Mouse (Mus musculus): ENCODE results near the gene Clec4n. TPM values are rescaled to one million over a fixed set of nuclear protein-coding genes. Genes with fewer than 3 reads are reported as not detected.
"Not testable (repeated sequence)": the region's sequence is repeated elsewhere in the genome, so short reads cannot be mapped to it uniquely, and the experiment has no call there.

Gene Clec4n
- polyA plus RNA-seq, 1 experiment: 14.2 TPM

DNA sequence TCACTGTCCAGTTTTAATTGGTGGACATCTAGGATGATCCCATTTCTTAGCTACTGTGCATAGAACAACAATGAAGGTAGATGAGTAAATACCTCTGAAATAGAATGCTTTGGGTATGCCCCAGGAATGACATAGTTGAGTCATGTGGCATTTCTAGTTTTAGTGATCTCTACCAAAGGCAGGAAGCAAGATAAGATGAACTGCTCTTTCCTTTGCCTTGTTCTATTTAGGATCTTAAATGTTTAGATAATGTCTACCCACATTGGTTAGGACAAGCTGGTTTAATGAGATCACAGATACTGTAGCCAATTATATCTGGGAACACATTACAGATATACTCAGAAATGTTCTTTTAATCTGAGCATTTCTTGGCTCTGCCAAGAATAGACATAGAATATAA, 7.9 kb downstream of the Clec4n start:
- Histone ChIP-seq H3K4me3 (ENCODE audit: control insufficient read depth, insufficient read depth, low read length) (no peak overlapping the region), H3K36me3 (ENCODE audit: control insufficient read depth, insufficient read depth, low read length) (no peaks in the 10 kb centered on the region), H3K4me1 (replicated peaks; ENCODE audit: control insufficient read depth, insufficient read depth, low read length) (no peaks in the 10 kb centered on the region), H3K27me3 (ENCODE audit: control insufficient read depth, insufficient read depth, low read length) (no peaks in the 10 kb centered on the region), H3K27ac (ENCODE audit: control insufficient read depth, insufficient read depth, low read length) (no peak overlapping the region)
- TF ChIP-seq POLR2A (IDR thresholded peaks at IDR 0.05; ENCODE audit: control insufficient read depth, extremely low read depth, insufficient read depth, low read length, poor library complexity) (no peak), CTCF (IDR thresholded peaks at IDR 0.05; ENCODE audit: borderline replicate concordance, control insufficient read depth, extremely low read depth, insufficient read depth, low read length, poor library complexity) (no peak)
- no peak for DNase-seq

DNA sequence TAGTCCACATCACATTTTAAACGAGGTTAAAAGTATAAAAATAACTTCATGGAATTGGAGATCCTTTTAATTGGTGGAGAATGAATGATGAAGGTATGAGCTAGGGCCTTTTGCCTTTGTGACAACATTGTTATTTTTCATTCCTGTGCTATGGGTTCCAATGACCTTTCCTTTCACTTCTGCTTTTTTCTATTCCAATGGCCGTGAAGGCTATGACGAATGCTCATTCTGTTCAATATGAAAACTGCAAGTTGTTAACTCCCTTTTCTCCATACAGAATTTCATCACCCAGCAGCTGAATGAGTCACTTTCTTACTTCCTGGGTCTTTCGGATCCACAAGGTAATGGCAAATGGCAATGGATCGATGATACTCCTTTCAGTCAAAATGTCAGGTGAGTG, 14.6 kb downstream of the Clec4n start:
- H3K4me1 ChIP-seq (replicated peaks; ENCODE audit: control insufficient read depth, insufficient read depth, low read length): no peaks in the 10 kb centered on the region
- no peak for TF ChIP-seq CTCF (IDR thresholded peaks at IDR 0.05; ENCODE audit: borderline replicate concordance, control insufficient read depth, extremely low read depth, insufficient read depth, low read length, poor library complexity)
- TF ChIP-seq POLR2A (IDR thresholded peaks at IDR 0.05; ENCODE audit: control insufficient read depth, extremely low read depth, insufficient read depth, low read length, poor library complexity): no peak
- no peak for DNase-seq
- no peak overlapping the region for H3K27ac ChIP-seq (ENCODE audit: control insufficient read depth, insufficient read depth, low read length)
- 85% methylated on average over 5 of the region's 5 CpGs for WGBS
- no peak overlapping the region for H3K4me3 ChIP-seq (ENCODE audit: control insufficient read depth, insufficient read depth, low read length)
- H3K36me3 ChIP-seq (ENCODE audit: control insufficient read depth, insufficient read depth, low read length): no peaks in the 10 kb centered on the region
- H3K27me3 ChIP-seq (ENCODE audit: control insufficient read depth, insufficient read depth, low read length): no peaks in the 10 kb centered on the region

DNA sequence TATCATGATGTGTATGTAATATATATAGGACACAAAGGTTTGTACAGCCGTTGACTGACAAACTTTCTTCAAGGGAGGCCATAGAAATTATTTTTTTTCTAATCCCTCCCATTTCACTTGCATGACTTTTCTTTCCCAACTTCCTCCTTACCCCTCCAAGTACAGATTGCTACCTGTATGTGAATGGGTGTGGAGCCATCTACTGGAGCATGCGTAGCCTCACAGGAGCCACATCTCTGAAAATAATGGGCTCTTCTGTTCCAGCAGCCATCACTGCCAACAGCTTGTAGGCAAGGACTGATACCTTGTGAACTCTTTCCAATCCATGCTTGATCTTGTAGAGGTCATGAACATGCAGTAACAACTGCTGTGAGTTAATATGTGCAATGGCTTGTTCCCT, 19.2 kb downstream of the Clec4n start:
- not testable (repeated sequence) for H3K27me3 ChIP-seq (ENCODE audit: control insufficient read depth, insufficient read depth, low read length); H3K36me3 ChIP-seq (ENCODE audit: control insufficient read depth, insufficient read depth, low read length); H3K27ac ChIP-seq (ENCODE audit: control insufficient read depth, insufficient read depth, low read length); DNase-seq; H3K4me3 ChIP-seq (ENCODE audit: control insufficient read depth, insufficient read depth, low read length); H3K4me1 ChIP-seq (replicated peaks; ENCODE audit: control insufficient read depth, insufficient read depth, low read length)
- WGBS: 46% methylated on average over 2 of the region's 2 CpGs

DNA sequence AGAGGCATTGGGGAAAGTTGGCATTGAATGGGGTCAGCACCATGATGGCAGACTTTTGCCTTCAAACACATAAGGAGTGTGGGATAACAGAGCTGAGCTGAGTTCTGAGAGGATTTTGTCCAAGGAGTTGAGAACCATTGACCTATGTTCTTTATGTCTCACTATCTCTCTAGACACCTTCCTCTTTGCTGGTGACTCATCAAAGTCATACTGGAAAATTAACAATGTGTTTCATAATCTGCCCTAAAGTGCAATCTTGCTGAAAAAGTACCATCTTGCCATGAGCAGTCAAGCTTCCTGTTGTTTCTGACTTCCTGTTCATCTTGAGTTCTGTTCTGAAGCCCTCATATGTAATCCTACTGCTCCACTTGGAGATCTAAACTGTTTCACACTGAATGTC, 23.1 kb downstream of the Clec4n start:
- H3K27me3 ChIP-seq (ENCODE audit: control insufficient read depth, insufficient read depth, low read length): no peaks in the 10 kb centered on the region
- H3K36me3 ChIP-seq (ENCODE audit: control insufficient read depth, insufficient read depth, low read length): no peaks in the 10 kb centered on the region
- TF ChIP-seq CTCF (IDR thresholded peaks at IDR 0.05; ENCODE audit: borderline replicate concordance, control insufficient read depth, extremely low read depth, insufficient read depth, low read length, poor library complexity) (no peak), POLR2A (IDR thresholded peaks at IDR 0.05; ENCODE audit: control insufficient read depth, extremely low read depth, insufficient read depth, low read length, poor library complexity) (no peak)
- H3K27ac ChIP-seq (ENCODE audit: control insufficient read depth, insufficient read depth, low read length): no peak overlapping the region
- no peak overlapping the region for H3K4me3 ChIP-seq (ENCODE audit: control insufficient read depth, insufficient read depth, low read length)
- no peaks in the 10 kb centered on the region for H3K4me1 ChIP-seq (replicated peaks; ENCODE audit: control insufficient read depth, insufficient read depth, low read length)
- no peak for DNase-seq

DNA sequence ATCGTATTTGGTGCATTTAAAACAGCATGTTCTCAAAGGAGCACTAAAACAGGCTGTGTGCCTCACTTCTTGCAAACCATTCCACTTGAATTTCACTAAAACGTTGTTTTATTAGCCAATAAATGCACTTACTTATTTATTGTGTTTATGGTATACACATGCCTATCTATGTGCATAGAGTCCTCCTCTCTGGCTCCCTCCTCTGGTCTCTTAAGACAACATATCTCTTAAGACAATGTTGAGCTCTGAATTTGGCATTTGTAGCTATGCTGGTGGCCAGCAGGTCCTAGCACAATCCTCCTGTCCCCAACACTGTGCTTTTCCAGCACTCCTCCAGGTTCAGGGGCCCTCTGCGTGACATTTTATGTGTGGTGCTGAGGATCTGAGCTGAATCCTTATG, 29.3 kb downstream of the Clec4n start:
- TF ChIP-seq CTCF (IDR thresholded peaks at IDR 0.05; ENCODE audit: borderline replicate concordance, control insufficient read depth, extremely low read depth, insufficient read depth, low read length, poor library complexity): no peak
- TF ChIP-seq POLR2A (IDR thresholded peaks at IDR 0.05; ENCODE audit: control insufficient read depth, extremely low read depth, insufficient read depth, low read length, poor library complexity): no peak
- 89% methylated on average over 3 of the region's 3 CpGs for WGBS
- Histone ChIP-seq H3K27ac (ENCODE audit: control insufficient read depth, insufficient read depth, low read length) (no peak overlapping the region), H3K27me3 (ENCODE audit: control insufficient read depth, insufficient read depth, low read length) (no peaks in the 10 kb centered on the region), H3K4me1 (replicated peaks; ENCODE audit: control insufficient read depth, insufficient read depth, low read length) (no peaks in the 10 kb centered on the region), H3K4me3 (ENCODE audit: control insufficient read depth, insufficient read depth, low read length) (no peak overlapping the region), H3K36me3 (ENCODE audit: control insufficient read depth, insufficient read depth, low read length) (no peaks in the 10 kb centered on the region)
- no peak for DNase-seq

DNA sequence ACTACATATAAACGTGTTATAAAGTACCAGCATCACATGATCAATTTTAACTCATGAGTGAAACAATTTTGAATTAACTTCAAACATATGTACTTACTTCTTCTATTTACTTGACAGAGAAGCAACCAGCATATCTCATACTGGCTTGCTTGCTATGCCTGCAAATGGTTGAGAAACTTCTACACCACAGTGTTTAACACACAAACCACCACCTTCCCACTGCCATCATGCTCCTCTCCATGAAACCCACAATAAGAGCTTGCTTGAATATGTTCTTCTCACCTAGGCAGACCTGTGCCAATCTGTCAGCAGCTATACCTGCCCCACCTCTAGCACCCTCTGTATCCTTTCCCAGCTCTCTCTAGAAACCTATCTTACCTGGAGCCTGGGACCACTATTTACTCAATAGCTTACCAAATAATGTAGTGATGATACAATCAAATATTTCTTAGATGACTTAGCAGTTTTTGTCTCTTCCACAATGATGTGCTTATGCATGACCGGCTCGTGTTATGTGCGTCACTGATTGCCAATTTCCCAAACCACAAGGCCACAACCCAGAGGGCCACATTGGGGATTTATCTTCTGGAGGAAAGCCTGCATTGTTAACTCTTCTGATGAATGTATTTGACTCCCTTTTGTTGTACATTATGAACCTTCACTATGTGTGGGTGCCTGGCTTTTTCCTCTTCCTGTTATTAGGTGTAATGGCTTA, 30.4 kb downstream of the Clec4n start:
- no peak for DNase-seq
- Histone ChIP-seq H3K27me3 (ENCODE audit: control insufficient read depth, insufficient read depth, low read length) (no peaks in the 10 kb centered on the region), H3K4me1 (replicated peaks; ENCODE audit: control insufficient read depth, insufficient read depth, low read length) (no peaks in the 10 kb centered on the region), H3K36me3 (ENCODE audit: control insufficient read depth, insufficient read depth, low read length) (no peaks in the 10 kb centered on the region), H3K27ac (ENCODE audit: control insufficient read depth, insufficient read depth, low read length) (no peak overlapping the region), H3K4me3 (ENCODE audit: control insufficient read depth, insufficient read depth, low read length) (no peak overlapping the region)
- TF ChIP-seq POLR2A (IDR thresholded peaks at IDR 0.05; ENCODE audit: control insufficient read depth, extremely low read depth, insufficient read depth, low read length, poor library complexity) (no peak), CTCF (IDR thresholded peaks at IDR 0.05; ENCODE audit: borderline replicate concordance, control insufficient read depth, extremely low read depth, insufficient read depth, low read length, poor library complexity) (no peak)
- WGBS: 52% methylated on average over 4 of the region's 4 CpGs

DNA sequence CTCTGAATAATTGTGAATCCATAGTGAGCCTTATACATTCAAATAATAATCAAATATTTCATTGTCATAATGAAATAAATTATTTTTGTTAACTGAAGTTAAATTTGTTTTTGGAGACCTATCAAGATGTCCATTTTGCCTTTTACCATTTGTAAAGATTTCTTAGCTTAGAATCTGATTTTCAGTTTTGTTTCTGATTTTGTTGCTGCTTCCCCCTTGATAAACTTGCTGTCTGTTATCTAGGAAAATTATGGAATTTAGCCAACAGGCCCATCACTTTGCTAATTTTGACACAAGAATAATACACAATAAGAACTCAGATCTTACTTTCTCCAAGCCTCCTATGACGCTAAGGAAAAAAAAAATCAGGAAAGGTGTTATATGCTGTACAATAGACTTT, 31.2 kb downstream of the Clec4n start:
- Histone ChIP-seq H3K36me3 (ENCODE audit: control insufficient read depth, insufficient read depth, low read length) (no peaks in the 10 kb centered on the region), H3K27ac (ENCODE audit: control insufficient read depth, insufficient read depth, low read length) (no peak overlapping the region), H3K4me3 (ENCODE audit: control insufficient read depth, insufficient read depth, low read length) (no peak overlapping the region), H3K4me1 (replicated peaks; ENCODE audit: control insufficient read depth, insufficient read depth, low read length) (no peaks in the 10 kb centered on the region), H3K27me3 (ENCODE audit: control insufficient read depth, insufficient read depth, low read length) (no peaks in the 10 kb centered on the region)
- 98% methylated on average over 1 of the region's 1 CpGs for WGBS
- DNase-seq: no peak
- TF ChIP-seq CTCF (IDR thresholded peaks at IDR 0.05; ENCODE audit: borderline replicate concordance, control insufficient read depth, extremely low read depth, insufficient read depth, low read length, poor library complexity): no peak
- no peak for TF ChIP-seq POLR2A (IDR thresholded peaks at IDR 0.05; ENCODE audit: control insufficient read depth, extremely low read depth, insufficient read depth, low read length, poor library complexity)

Measured in thymus, adult 2 months (tissue).